Mouse (Mus musculus): ENCODE data around the gene Sox10.

DNA sequence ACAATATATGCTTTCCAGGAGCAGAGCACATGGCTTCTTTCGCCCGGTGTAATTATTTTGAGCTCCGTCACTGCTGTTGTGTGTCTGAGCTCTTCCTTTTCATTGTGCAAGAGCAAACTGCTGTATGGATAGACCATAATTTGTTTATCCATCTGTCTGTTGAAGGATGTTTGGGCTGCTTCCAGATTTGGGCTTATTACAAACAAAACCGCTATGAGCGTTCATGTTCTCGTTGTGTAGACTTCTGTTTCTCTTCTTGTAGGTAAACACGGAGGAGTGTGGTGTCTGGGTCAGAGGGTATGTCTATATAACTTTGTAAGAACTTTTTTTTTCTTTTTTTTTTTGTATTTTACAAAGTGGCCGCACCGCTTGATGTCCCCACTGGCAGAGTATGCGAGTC lies 20.2 kb upstream of the Sox10 start:
- TF ChIP-seq CTCF (IDR thresholded peaks at IDR 0.05) (no peak), EP300 (IDR thresholded peaks at IDR 0.05) (peak; percentile 32; the same call in 1 of the 2 replicates)
